Mouse (Mus musculus): ENCODE results near the gene Ccdc159. TPM values are rescaled to one million over a fixed set of nuclear protein-coding genes. Genes with fewer than 3 reads are reported as not detected.

The Ccdc159 gene
- polyA plus RNA-seq, 1 experiment from 2014 or later, result 2.5 TPM

DNA sequence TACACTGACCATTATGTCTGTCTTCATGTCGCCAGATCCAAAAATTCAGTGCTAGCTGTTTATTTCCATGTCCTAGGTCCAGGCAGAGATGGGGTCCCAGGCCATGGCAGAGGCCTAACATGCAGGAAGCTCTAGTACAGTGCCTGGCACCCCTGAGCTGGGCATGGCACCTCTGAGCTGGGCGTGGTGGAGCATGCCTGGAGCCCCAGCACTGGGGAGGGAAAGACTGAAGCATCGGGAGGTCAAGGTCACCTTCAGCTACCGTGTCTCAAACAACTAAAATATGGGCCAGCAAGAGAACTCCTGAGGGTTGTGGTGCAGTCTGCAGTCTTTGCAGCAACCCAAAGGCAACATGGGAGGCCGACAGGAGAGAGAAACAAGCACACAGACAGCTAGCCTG, 31.1 kb downstream of the Ccdc159 start:
- H3K27me3 ChIP-seq (ENCODE audit: control insufficient read depth, insufficient read depth, low read length), result peaks cover 33% of the 10 kb centered on the region
- WGBS, result 82% methylated on average over 5 of the region's 5 CpGs
- DNase-seq (ENCODE audit: low spot score), result no peak
- H3K27ac ChIP-seq (replicated peaks; ENCODE audit: low read depth, low read length), result no peak overlapping the region
- H3K4me2 ChIP-seq (ENCODE audit: low read depth, low read length), result no peak overlapping the region
- H3K9ac ChIP-seq (replicated peaks; ENCODE audit: low read length), result no peak overlapping the region
- H3K4me3 ChIP-seq (ENCODE audit: low read depth, low read length), result no peak overlapping the region
- no peaks in the 10 kb centered on the region for H3K36me3 ChIP-seq (replicated peaks; ENCODE audit: control insufficient read depth, insufficient read depth, low read depth, low read length)
- no peaks in the 10 kb centered on the region for H3K9me3 ChIP-seq (replicated peaks; ENCODE audit: control insufficient read depth, low read length)
- 0 out of 2 replicates have a peak, but pooled peaks cover 2% of the 10 kb centered on the region for H3K4me1 ChIP-seq (ENCODE audit: control insufficient read depth, insufficient read depth, low read length)
- no peak for ATAC-seq (replicated peaks; ENCODE audit: insufficient number of reproducible peaks, low FRiP score, low TSS enrichment, low read depth)

DNA sequence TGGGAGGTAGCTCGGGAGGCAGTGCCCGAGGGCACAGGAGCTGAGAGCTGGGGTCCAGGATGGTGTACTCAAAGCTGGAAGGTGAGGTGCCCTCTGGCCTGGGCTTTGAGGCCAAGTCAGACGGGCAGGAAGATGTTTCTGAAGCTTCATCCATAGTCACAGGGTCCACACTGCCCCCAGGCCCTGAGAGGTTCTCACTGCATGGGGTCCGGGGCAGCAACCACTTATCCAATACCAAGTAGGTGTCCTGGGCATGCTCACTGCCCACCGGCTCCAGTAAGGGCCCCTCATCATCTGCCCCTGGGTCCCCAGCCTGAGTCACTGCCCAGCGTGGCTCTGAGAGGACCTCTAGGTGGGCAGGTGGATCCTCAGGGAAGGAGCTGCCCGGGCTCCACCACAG, 32.0 kb downstream of the Ccdc159 start:
- H3K27me3 ChIP-seq (ENCODE audit: control insufficient read depth, insufficient read depth, low read length), result peaks cover 33% of the 10 kb centered on the region
- DNase-seq (ENCODE audit: low spot score) (no peak), ATAC-seq (replicated peaks; ENCODE audit: insufficient number of reproducible peaks, low FRiP score, low TSS enrichment, low read depth) (no peak)
- H3K4me1 ChIP-seq (ENCODE audit: control insufficient read depth, insufficient read depth, low read length), result 0 out of 2 replicates have a peak, but pooled peaks cover 2% of the 10 kb centered on the region
- H3K9ac ChIP-seq (replicated peaks; ENCODE audit: low read length), result no peak overlapping the region
- H3K36me3 ChIP-seq (replicated peaks; ENCODE audit: control insufficient read depth, insufficient read depth, low read depth, low read length), result no peaks in the 10 kb centered on the region
- no peaks in the 10 kb centered on the region for H3K9me3 ChIP-seq (replicated peaks; ENCODE audit: control insufficient read depth, low read length)
- no peak overlapping the region for H3K27ac ChIP-seq (replicated peaks; ENCODE audit: low read depth, low read length)
- no peak overlapping the region for H3K4me2 ChIP-seq (ENCODE audit: low read depth, low read length)
- WGBS, result 81% methylated on average over 7 of the region's 7 CpGs
- no peak overlapping the region for H3K4me3 ChIP-seq (ENCODE audit: low read depth, low read length)

DNA sequence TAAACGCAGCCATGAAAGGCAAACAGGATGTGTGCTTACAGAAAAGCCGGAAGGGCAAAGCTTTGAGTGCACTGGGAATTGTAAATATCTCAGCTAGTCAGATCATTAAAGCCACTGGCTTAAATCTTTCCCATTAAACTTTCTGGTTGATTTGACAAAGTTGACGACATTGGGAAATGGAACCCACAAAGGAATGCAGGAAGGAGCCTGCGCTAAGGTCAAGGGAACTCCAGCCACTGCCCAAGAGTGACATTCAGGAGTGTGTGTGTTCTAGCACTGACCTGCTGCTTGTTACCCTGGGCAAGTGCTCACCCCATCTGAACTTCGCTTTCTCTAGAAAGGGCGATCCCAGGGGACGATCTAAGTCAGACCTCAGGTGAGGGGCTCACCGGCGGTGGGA, 32.9 kb downstream of the Ccdc159 start:
- H3K9me3 ChIP-seq (replicated peaks; ENCODE audit: control insufficient read depth, low read length), result no peaks in the 10 kb centered on the region
- ATAC-seq (replicated peaks; ENCODE audit: insufficient number of reproducible peaks, low FRiP score, low TSS enrichment, low read depth) (no peak), DNase-seq (ENCODE audit: low spot score) (no peak)
- H3K27ac ChIP-seq (replicated peaks; ENCODE audit: low read depth, low read length), result no peak overlapping the region
- H3K4me1 ChIP-seq (ENCODE audit: control insufficient read depth, insufficient read depth, low read length), result 0 out of 2 replicates have a peak, but pooled peaks cover 2% of the 10 kb centered on the region
- H3K4me2 ChIP-seq (ENCODE audit: low read depth, low read length), result no peak overlapping the region
- H3K27me3 ChIP-seq (ENCODE audit: control insufficient read depth, insufficient read depth, low read length), result peaks cover 33% of the 10 kb centered on the region
- 47% methylated on average over 9 of the region's 9 CpGs for WGBS
- H3K36me3 ChIP-seq (replicated peaks; ENCODE audit: control insufficient read depth, insufficient read depth, low read depth, low read length), result no peaks in the 10 kb centered on the region
- no peak overlapping the region for H3K4me3 ChIP-seq (ENCODE audit: low read depth, low read length)
- no peak overlapping the region for H3K9ac ChIP-seq (replicated peaks; ENCODE audit: low read length)

- no peak for ATAC-seq (replicated peaks; ENCODE audit: insufficient number of reproducible peaks, low FRiP score, low TSS enrichment, low read depth)
- peak; percentile 30 for DNase-seq (ENCODE audit: low spot score)
- 0 out of 2 replicates have a peak overlapping the region, but pooled peaks have one; percentile 10 for H3K4me3 ChIP-seq (ENCODE audit: low read depth, low read length)
- 7% methylated on average over 26 of the region's 26 CpGs for WGBS
- 0 out of 2 replicates have a peak, but pooled peaks cover 2% of the 10 kb centered on the region for H3K4me1 ChIP-seq (ENCODE audit: control insufficient read depth, insufficient read depth, low read length)
- H3K9me3 ChIP-seq (replicated peaks; ENCODE audit: control insufficient read depth, low read length), result no peaks in the 10 kb centered on the region
- no peak overlapping the region for H3K9ac ChIP-seq (replicated peaks; ENCODE audit: low read length)
- peaks cover 33% of the 10 kb centered on the region for H3K27me3 ChIP-seq (ENCODE audit: control insufficient read depth, insufficient read depth, low read length)
- peak overlapping the region; percentile 0; the same call in 1 of the 2 replicates for H3K4me2 ChIP-seq (ENCODE audit: low read depth, low read length)
- H3K27ac ChIP-seq (replicated peaks; ENCODE audit: low read depth, low read length), result no peak overlapping the region
- no peaks in the 10 kb centered on the region for H3K36me3 ChIP-seq (replicated peaks; ENCODE audit: control insufficient read depth, insufficient read depth, low read depth, low read length)
Measured at GRCm38 (mm10) chr9:21960558-21961208, 33.4 kb downstream of the Ccdc159 start.

DNA sequence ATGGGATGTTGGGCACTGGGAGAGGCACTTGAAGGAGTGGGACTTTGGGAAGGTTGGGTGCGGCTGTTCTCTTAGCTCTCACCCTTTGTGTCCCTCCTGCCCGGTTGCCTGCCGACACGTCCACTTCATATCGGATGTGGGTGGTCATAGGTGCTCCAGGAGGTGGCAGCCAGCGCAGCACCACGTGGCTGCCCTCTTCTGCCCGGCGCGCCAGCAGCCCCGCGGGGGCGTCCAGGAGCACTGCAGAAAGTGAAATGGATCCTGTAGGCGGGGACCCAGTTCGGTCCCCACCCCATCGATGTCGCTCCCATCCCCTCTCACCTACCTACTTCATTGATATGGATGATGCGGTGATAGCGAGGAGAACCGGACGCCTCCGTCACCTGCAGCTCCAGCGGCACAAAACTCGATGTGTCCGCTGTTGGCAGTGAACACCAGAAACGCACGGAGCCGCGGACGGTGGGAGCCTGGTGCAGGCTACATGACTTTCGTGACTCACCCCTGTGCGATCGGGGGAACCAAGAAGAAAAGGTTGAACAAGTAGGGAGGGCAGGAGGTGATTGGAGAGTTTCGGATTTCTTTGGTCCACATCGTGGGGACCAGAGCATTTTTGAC, 34.2 kb downstream of the Ccdc159 start:
- no peak overlapping the region for H3K27ac ChIP-seq (replicated peaks; ENCODE audit: low read depth, low read length)
- peak overlapping the region; percentile 53 for H3K4me2 ChIP-seq (ENCODE audit: low read depth, low read length)
- 0 out of 2 replicates have a peak, but pooled peaks cover 2% of the 10 kb centered on the region for H3K4me1 ChIP-seq (ENCODE audit: control insufficient read depth, insufficient read depth, low read length)
- DNase-seq (ENCODE audit: low spot score), result peak; percentile 9
- H3K27me3 ChIP-seq (ENCODE audit: control insufficient read depth, insufficient read depth, low read length), result peaks cover 33% of the 10 kb centered on the region
- H3K4me3 ChIP-seq (ENCODE audit: low read depth, low read length), result peak overlapping the region; percentile 32
- no peak overlapping the region for H3K9ac ChIP-seq (replicated peaks; ENCODE audit: low read length)
- H3K9me3 ChIP-seq (replicated peaks; ENCODE audit: control insufficient read depth, low read length), result no peaks in the 10 kb centered on the region
- no peak for ATAC-seq (replicated peaks; ENCODE audit: insufficient number of reproducible peaks, low FRiP score, low TSS enrichment, low read depth)
- 1% methylated on average over 35 of the region's 35 CpGs for WGBS
- H3K36me3 ChIP-seq (replicated peaks; ENCODE audit: control insufficient read depth, insufficient read depth, low read depth, low read length), result no peaks in the 10 kb centered on the region

DNA sequence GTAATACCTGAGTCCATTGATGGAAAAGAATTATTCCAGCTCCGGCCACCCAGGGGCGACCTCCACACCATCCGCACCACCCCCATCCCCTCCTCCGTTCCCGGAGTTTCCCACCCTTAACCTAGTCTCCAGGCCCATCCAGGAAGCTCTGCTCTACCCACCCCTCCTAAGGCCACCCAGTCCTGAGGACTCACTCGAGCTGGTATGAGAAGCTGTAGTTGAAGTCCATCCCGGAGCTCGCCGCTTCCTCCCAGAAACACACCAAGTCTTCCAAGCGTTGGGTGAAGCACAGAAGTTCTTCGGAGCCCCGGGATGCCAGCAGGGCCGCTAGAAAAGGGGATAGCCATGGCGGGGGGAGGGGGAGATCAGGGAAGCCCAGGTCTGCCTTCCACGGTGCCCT, 34.7 kb downstream of the Ccdc159 start:
- Histone ChIP-seq H3K4me3 (ENCODE audit: low read depth, low read length) (peak overlapping the region; percentile 32), H3K9ac (replicated peaks; ENCODE audit: low read length) (peak overlapping the region; percentile 26), H3K27me3 (ENCODE audit: control insufficient read depth, insufficient read depth, low read length) (peaks cover 33% of the 10 kb centered on the region), H3K4me1 (ENCODE audit: control insufficient read depth, insufficient read depth, low read length) (0 out of 2 replicates have a peak, but pooled peaks cover 2% of the 10 kb centered on the region), H3K9me3 (replicated peaks; ENCODE audit: control insufficient read depth, low read length) (no peaks in the 10 kb centered on the region), H3K36me3 (replicated peaks; ENCODE audit: control insufficient read depth, insufficient read depth, low read depth, low read length) (no peaks in the 10 kb centered on the region), H3K27ac (replicated peaks; ENCODE audit: low read depth, low read length) (no peak overlapping the region), H3K4me2 (ENCODE audit: low read depth, low read length) (peak overlapping the region; percentile 53)
- 0% methylated on average over 15 of the region's 15 CpGs for WGBS
- ATAC-seq (replicated peaks; ENCODE audit: insufficient number of reproducible peaks, low FRiP score, low TSS enrichment, low read depth) (peak; percentile 49; the same call in 1 of the 2 replicates), DNase-seq (ENCODE audit: low spot score) (peak; percentile 15)

DNA sequence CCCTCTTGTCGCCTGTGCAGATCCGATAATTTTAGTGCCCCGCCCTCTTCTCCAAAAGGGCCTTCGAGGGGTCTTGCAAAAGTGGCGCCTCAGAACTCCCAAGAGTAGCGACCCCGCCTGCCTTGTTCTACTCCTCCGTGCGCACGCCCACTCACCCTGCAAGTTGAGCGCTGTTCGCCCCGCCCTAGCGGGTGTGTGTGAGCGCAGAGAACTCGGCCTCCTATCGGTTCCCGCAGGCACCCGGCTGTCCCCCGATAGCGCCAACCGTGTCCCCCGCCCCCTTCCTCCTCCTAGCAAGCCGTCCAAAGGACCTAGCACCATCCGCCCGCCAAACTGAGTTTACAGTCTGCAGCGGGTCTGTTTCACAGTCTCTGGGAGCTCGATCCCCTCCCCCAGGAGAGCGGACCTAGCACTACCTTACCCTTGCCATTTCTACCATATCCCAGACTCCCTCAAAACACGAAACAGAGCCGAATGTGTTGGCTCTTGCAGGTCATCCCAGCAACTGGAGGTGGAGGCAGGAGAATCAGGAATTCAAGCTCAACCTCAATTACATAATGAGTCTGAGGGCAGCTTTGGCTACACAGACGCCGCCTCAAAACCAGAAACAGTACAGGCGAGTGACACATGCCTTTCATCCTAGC, 35.3 kb downstream of the Ccdc159 start:
- DNase-seq (ENCODE audit: low spot score) (peak; percentile 82), ATAC-seq (replicated peaks; ENCODE audit: insufficient number of reproducible peaks, low FRiP score, low TSS enrichment, low read depth) (peak; percentile 78)
- Histone ChIP-seq H3K36me3 (replicated peaks; ENCODE audit: control insufficient read depth, insufficient read depth, low read depth, low read length) (no peaks in the 10 kb centered on the region), H3K9ac (replicated peaks; ENCODE audit: low read length) (peak overlapping the region; percentile 26), H3K4me1 (ENCODE audit: control insufficient read depth, insufficient read depth, low read length) (0 out of 2 replicates have a peak, but pooled peaks cover 2% of the 10 kb centered on the region), H3K4me3 (ENCODE audit: low read depth, low read length) (peak overlapping the region; percentile 32), H3K27ac (replicated peaks; ENCODE audit: low read depth, low read length) (no peak overlapping the region), H3K27me3 (ENCODE audit: control insufficient read depth, insufficient read depth, low read length) (peaks cover 33% of the 10 kb centered on the region), H3K9me3 (replicated peaks; ENCODE audit: control insufficient read depth, low read length) (no peaks in the 10 kb centered on the region), H3K4me2 (ENCODE audit: low read depth, low read length) (peak overlapping the region; percentile 53)
- WGBS, result 1% methylated on average over 34 of the region's 34 CpGs

Data from embryonic facial prominence, embryonic 11.5 days (tissue).